Mouse (Mus musculus) lung, postnatal 4 days (tissue): ENCODE data around the gene Taf12.
"Not testable (repeated sequence)": the region's sequence is repeated elsewhere in the genome, so short reads cannot be mapped to it uniquely, and the experiment has no call there.

ENCODE experiments used
- DNase-seq, 2 experiments: peaks; one replicate each; pipeline ENCODE4 v3.0.0; 2021

Gene Taf12

DNA sequence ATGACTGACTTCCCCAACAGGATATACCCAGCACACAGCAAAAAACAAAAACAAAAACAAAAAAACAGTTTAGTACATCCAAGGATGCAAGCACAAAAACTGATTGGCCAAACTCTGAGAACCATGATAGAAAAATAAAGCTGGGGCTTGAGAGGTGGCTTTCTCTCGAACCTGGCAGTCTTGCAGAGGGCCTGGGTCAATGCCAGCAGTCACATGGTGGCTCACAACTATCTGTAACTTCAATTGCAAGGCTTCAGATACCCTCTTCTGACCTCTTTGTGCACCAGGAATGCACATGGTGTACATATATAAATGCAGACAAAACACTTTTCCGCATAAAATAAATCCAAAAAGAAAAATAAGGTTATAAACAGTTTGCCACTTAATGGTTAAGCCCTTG is 1.0 kb upstream of the Taf12 start:
- no peak for DNase-seq

DNA sequence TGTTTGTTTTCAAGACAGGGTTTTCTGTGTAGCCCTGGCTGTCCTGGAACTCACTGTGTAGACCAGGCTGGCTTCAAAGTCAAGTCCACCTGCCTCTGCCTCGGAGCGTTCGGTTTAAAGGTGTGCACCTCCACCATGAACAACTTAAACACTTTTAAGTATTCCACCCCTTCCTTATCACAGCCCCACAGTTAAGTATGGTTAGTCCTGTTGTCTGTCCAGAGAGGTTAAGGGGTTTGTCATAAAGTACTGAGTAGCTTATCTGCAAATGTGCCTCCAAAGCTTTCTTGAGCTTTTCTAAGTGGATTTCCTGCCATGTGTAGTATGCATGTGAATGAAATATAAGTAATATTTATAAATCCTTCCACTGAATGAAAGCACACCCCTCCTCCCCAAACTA is 1.8 kb downstream of the Taf12 start:
- no peak for DNase-seq

GRCm38 (mm10) chr4:132288840-132289239 is 14.7 kb downstream of the Taf12 start:
- DNase-seq = not testable (repeated sequence)

DNA sequence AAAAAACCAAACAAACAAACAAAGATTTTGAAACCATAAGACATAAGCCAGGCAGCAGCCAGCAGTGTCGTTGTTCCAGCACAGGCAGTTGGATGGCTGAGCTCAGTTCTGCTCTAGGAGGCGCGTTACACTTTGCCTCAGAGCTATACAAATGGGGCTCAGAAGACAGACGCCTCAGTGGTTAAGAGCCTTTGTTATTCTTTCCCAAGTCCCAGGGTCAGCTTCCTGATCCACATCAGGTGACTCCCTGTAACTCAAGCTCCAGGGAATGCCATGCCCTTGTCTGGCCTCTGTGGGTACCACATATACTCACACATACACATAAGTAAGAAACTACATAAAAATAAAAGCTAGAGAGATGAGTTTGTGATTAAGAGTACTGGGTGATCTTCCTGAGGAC is 16.9 kb downstream of the Taf12 start:
- DNase-seq = no peak

DNA sequence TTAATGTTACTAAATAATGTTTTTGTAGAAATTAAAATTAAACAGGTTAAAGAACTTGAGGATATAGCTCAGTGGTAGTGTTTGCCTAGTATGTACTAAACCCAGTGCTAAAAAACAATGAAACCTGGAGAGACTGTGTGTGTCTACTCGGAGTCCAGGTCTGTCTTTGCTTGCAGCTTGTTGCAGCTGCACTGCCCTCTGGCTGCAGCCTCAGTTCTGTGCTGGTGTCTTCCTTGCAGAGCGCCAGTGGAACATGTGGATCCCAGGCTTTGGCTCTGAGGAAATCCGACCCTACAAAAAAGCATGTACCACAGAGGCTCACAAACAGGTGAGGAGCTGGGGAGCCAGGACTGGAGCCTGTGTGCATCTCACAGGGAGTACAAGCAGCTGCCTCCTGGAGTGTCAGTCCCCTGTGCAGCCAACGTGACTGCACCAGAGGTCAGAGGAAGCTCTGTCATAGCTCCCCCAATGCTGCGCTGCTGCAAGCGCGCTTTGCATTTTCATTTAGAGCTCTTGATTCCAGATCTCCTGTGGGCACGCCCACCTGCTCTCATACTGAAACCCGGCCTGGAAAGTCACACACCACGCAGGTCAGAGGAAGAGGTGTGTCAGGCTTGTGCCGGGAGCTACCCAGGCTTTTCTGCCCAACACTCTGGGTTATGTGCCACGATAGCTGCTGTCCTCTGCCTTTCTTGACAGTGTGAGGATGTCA is 17.6 kb downstream of the Taf12 start:
- DNase-seq = no peak

- DNase-seq = peak; percentile 54 to 64
Observed at GRCm38 (mm10) chr4:132292988-132293387, 18.8 kb downstream of the Taf12 start.

DNA sequence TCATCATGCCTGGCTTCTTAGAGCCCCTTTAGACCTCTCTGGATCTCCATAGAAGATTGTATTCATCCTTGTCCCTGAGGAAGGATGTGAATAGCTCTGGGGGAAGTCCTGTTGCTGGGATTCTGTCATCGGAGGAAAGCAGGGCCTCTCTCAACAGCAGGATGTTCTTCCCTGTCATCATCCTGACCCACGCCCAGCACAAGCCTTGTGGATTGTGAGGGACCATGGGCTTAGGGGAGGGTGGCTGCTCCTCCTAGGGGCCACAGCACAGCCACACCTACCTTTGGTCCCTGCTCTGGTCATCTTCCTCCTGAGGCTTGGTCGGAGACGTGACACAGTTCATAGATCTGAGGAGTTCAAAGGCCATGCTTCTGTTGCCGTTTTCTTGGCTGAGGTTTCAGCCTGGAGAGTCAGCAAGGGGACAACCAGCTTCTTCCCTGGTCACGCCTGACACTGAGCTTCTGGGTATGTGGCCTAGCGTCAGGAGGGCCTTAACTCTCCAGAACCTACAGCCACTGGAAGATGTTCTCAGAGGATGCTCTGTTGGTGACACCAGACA is 19.6 kb downstream of the Taf12 start:
- peak; percentile 19 to 40 for DNase-seq

DNA sequence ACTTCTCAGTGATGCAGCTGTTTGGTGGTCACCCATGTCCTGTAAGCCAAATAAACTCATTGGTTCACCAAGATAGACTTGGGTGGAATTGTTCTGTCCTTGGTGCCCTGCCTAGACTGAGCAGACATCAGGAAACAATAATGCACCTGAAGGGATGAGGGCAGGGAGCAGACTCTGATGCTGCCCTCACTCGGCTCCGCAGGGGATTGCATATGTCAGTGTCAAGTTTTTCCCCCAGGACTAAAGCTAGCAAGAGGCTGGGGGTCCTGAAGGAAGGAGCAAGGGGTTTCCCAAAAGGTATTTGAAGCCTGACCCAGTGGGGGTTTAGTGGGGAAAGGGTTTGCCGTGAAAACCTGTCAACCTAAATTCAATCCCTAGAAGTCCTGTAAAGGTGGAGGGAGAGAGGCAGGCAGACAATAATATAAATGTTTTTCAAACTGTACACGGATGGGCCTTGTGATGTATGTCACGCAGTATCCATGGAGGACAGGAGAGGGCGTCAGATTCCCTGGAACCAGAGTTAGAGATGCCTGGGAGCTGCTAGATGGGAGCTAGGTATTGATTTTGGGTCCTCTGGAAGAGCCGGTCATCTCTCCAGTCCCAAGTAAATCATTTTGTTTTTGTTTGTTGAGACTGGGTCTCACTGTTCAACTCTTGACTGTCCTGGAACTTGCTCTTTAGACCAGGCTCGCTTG is 21.7 kb downstream of the Taf12 start:
- no peak for DNase-seq

GRCm38 (mm10) chr4:132299849-132300248 is 25.7 kb downstream of the Taf12 start:
- DNase-seq = no peak

DNA sequence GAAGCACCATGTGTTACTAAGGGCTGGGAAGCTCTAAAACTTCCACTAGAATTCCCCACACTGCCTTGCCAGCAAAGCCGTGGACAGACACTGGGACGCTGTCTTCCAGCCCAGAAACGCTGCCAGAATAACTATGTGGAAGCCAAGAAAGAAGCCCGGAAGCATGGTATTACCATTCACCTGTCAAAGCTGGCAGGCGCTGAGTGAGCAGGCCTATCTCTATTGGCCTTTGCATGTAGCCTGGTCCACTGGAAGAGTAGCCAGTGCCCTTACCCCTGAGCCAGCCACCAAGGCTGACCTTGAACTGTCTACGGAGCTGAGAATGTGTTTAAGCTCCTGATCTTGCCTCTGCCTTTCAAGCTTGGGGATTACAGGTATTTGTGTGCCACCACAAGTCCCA is 27.3 kb downstream of the Taf12 start:
- DNase-seq = no peak

- no peak for DNase-seq
Observed at GRCm38 (mm10) chr4:132301965-132302938, 28.1 kb downstream of the Taf12 start.

- peak; percentile 63 to 76 for DNase-seq
Observed at GRCm38 (mm10) chr4:132302939-132303479, 28.8 kb downstream of the Taf12 start, which contains the start of gene Rab42. Gene Rab42 (minus strand): TSS chr4:132303385.

DNA sequence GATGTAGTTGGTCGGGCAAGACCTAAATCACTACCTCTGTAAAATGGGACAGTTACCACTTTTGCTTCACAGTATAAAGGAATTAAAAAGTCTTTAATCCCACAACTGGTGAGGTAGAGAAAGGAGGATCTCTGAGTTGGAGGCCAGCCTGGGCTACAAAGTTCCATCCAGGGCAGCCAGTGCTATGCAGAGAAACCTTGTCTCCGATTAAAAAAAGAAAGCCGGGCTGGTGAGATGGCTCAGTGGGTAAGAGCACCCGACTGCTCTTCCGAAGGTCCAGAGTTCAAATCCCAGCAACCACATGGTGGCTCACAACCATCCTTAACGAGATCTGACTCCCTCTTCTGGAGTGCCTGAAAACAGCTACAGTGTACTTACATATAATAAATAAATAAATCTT is 29.3 kb downstream of the Taf12 start:
- DNase-seq = not testable (repeated sequence)

- no peak for DNase-seq
Observed at GRCm38 (mm10) chr4:132305276-132305675, 31.1 kb downstream of the Taf12 start.

- no peak for DNase-seq
Observed at GRCm38 (mm10) chr4:132306004-132306403, 31.8 kb downstream of the Taf12 start.

DNA sequence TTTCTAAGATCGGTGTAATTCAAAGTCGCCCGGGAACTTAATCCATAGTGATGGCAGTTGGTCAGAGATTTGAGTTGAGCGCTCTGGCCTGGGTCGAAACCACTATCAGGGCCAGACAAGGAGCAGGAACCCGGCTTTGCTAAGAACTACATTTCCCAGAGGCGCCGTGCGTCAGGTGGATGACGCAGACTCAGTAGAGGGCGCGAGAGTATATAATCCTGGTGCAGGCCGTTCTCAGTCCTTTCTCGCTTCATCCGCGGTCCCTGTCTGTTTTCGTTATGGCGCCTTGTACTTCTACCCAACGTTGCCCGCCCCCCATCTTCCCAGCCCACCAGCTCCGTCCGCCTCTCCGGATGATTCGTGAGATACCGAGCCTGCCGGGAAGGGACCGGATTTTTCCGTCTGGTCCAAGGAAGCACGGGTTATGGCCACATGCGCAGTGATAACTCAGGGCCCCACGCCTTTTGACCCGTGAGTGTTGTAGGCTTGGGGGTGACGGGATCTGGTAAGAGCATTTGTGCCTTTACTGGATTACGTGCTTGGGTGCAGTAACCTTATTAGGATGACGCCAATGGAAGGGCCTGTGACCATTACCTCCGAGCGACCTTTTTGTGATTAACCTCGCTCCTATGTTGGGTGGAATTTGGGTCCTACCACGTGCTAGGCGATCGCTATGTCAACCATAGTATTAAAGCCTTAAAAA is 34.4 kb downstream of the Taf12 start:
- DNase-seq = peak; percentile 92 to 93

DNA sequence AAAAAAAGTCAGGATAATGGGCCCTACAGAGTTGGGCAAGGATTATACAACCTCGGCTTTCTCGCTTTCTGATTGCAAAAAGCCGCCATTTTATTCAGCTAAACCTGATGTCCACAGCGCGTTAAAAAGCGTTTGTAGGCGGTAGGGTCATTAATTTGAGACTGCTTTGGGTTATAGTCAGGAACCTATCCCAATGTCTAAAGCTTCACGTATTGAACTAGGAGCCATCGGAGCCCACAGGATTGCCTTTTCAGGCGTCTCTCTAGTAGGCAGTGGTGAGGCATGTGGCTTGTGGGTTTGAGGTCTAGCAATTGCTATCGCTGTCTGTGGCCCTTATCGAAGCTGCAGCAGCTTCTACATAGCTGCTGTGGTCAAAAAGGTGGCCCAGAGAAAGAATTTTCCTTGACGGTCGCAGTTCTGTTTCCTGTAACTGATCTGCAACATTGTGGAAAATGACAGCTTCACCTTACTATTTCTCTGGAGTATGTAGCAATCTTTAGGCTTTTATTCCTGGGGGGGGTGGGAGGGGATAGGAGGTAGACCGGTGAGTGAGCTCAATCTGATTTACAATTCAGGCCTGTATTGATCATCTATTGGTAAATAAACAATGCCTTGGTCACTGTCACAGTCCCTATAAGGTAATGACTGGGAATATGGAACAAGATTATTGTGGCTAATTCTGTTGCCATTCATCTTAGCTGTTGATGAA is 35.1 kb downstream of the Taf12 start:
- DNase-seq = peak in 1 of 2 experiments; percentile 10

DNA sequence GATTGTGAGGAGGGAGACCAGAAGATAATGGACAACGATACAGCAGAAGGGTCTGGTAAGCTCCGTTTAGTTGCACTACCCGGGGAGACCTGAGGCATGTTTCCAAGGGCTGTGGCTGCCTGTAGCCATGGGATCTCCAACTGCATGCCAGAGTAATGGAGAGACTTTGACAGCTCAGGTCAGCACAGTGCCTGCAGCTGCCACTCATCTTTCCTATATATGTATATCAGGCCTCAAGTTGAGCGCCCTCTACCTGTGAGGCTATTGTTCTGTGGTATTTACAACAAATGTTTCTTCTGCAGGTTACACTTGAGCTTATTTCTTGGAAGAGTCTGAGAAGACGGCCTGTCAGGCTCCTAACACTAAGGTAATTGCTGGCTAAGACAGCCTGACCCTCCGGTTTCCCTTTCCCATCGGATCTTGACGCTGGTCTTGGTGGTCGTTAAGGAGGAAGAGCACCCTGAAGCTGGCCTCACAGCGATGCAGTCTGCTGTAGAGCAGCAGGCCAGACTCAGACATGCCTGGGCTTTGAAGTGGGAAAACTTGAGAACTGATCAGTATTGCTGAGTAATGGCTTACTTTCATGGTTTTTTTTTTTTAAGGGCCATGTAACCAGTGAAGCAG is 35.8 kb downstream of the Taf12 start:
- peak; percentile 36 to 63 for DNase-seq

DNA sequence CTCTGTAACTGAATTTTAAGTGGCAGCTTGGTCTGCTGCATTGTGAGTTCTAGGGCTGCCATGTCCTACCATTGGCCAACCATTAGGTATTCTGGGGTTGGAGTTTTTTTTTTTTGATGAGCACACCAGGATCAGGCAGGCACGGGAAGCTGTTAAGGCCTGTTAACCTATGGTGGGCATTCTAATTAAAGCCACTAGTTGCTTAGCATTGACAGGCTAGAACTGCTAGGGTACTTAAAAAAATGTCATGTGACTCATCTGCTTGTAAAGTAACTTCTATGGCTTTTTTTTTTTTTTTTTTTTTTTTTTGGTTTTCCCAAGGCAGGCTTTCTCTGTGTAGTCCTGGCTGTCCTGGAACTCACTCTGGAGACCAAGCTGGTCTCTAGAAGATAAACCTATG is 37.0 kb downstream of the Taf12 start:
- no peak for DNase-seq

GRCm38 (mm10) chr4:132311801-132312200 is 37.6 kb downstream of the Taf12 start:
- DNase-seq = no peak

DNA sequence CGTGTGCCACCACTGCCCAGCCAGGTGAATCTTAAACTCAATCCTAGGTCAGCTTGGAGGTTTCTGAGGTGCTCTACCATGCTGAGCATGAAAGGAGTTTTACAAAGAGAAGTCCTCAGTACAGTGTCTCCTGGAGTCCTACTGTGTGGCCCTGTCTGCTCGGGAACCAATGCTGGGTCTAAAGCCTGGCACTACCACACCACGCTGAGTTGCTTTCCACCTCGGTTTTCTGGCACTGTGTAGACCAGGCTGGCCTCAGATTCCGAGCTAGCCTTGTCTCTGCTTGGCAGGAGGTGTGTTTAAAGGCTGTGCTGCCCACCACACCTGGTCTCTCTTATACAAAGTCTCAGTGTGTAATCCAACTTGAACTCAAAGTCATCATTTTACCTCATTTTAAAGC is 38.5 kb downstream of the Taf12 start:
- DNase-seq = no peak
